Mouse (Mus musculus) thymus, postnatal 0 days (tissue): ENCODE results near the gene Rpl38. TPM values are rescaled to one million over a fixed set of nuclear protein-coding genes. Genes with fewer than 3 reads are reported as not detected.

Experiments used
- DNase-seq: peaks from one replicate; pipeline ENCODE4 v3.0.0-alpha.2; 2015; ENCODE audit warnings: low spot score
- polyA plus RNA-seq: library from polyadenylated mRNA; unstranded; fragments of >200 nt; fragmentation: Nextera tagmentation; extraction: Ambion mirVana; gene quantifications from 2 replicates; pipeline ENCODE4 v1.2.1, GENCODE M21; 2015

Rpl38 gene
- polyA plus RNA-seq, 1 experiment from 2014 or later: 1,685 TPM

GRCm38 (mm10) chr11:114676896-114677530 lies 8.7 kb downstream of the Rpl38 start:
- DNase-seq: no peak

GRCm38 (mm10) chr11:114679582-114679981 lies 11.3 kb downstream of the Rpl38 start:
- no peak for DNase-seq

- DNase-seq: no peak
Observed at GRCm38 (mm10) chr11:114680291-114680690, 12.0 kb downstream of the Rpl38 start.

GRCm38 (mm10) chr11:114681054-114681453 lies 12.7 kb downstream of the Rpl38 start:
- no peak for DNase-seq

GRCm38 (mm10) chr11:114682321-114682900 lies 14.1 kb downstream of the Rpl38 start:
- DNase-seq: no peak

GRCm38 (mm10) chr11:114683029-114683721 lies 14.9 kb downstream of the Rpl38 start:
- DNase-seq: no peak

- DNase-seq: no peak
Observed at GRCm38 (mm10) chr11:114683722-114684621, 15.6 kb downstream of the Rpl38 start.

GRCm38 (mm10) chr11:114684627-114685373 lies 16.5 kb downstream of the Rpl38 start:
- no peak for DNase-seq

- DNase-seq: no peak
Observed at GRCm38 (mm10) chr11:114685526-114686040, 17.3 kb downstream of the Rpl38 start.

DNA sequence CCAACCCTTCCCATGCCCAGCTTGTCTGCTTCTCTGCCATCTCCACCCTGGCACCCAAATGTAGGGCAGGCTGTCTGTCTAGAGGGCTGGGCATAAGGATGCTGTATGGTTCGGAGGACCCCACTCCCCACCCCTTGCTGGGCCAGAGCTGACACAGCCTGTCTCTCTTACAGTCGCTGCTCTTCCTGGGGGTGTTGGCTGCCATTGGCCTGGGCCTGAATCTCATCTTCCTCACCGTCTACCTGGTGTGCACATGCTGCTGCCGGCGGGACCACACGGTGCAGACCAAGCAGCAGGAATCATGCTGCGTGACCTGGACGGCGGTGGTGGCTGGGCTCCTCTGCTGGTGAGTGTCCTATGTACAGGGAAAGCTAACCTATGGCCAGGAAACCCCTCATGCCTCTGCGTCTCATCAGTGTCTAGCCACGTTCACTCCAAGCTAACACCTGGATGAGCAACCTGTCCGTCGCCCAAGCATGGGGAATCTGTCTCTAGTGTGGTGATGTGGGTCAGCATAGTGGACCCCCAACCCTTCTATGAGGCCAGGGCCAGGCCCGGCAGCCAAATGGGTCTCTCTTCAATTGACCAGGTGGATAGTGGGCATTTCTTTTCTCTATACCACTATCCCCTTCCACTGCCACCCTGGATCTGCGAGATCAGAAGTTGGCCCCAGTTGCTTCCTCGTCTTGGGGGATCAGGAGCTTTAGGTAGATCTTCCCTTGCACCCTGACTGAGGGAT lies 18.1 kb downstream of the Rpl38 start:
- DNase-seq: no peak

GRCm38 (mm10) chr11:114687574-114688188 lies 19.4 kb downstream of the Rpl38 start:
- no peak for DNase-seq

DNA sequence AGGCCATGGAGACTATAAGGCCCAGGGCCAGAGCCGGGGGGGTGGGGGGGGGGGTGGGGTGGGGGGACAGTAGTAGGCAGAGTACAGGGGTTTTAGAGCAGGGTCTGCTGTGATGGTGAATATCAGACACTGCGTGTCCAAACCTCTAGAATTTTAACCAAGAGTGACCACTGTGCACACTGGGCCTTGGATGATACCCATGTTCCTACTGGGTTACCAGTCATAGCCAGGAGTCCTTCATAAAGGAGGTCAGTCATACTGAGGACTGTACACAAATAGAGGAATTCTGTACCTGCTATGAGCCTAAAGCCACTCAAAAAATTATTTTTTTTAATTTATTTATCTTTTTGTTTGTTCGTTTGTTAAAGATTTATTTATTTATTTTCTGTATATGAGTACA lies 20.4 kb downstream of the Rpl38 start:
- no peak for DNase-seq

DNA sequence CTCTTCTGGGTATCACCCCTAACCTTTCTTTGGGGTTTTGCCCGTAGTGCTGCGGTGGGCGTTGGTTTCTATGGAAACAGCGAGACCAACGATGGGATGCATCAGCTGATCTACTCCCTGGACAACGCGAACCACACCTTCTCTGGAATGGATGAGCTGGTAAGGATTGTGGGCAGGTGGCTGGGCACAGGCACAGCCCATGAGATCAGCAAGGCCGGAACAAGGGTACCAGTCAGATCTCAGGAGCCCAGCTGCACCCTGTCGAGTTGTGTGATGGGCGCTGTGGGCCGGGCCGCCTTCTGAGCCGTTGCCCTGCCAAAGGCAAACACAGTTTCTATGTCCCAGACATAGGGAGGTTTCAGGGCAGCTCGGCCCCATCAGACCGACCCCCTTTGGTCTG lies 21.9 kb downstream of the Rpl38 start:
- no peak for DNase-seq

DNA sequence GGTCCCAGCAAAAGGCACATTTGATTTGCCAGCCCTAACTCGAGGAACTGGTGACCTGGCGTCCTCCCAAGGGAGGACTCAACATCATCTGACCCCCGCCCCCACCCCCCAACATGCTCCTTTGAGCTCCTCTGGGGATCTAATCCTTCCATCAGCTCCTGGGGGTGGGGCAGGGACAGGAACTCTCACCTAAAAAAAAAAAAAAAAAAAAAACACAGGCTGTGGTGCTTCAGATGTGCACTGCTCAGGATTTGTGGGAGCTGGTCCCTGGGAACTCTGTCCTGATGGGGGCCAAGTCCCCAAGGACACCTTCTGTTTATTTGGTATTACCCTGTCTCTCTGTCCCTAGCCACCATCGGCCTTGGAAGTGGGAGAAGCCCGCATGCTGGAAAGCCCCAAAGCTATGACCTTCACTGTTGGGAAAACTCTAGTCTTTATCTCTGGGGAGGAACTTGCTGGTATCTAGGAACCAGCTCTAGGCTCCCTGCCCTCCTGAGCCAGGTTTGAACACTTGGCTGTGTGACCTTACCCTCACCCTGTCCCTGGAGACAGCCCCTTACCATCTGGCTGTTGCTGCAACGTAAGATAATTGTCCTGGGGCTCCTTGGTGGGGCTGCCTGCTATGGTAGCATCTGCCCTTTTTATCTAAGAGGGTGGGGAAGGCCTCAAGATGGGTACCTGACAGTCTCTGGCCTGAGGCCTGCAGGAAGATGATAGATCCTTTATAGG lies 23.3 kb downstream of the Rpl38 start:
- DNase-seq: no peak

DNA sequence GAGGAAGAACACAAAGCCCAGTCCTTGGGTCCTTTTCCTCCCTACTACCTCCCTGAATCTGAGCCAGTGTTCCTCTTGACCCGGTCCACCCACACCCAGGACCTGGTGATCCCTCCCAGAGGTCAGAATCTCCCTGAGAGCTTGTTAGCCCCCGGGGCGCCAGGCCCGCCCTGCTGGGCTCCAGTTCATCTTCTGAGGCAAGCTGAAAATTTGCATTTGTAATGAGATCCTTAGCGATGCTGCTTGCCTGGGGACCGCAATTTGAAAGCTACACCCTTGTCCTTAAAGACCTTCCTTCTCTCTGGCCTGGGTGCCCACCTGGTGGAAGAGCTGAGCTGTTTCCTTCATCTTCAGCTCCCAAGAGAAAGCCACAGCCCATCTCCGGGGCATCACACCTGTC lies 24.3 kb downstream of the Rpl38 start:
- no peak for DNase-seq

- DNase-seq: no peak
Observed at GRCm38 (mm10) chr11:114693456-114693855, 25.1 kb downstream of the Rpl38 start.

- no peak for DNase-seq
Observed at GRCm38 (mm10) chr11:114694451-114694850, 26.1 kb downstream of the Rpl38 start.

DNA sequence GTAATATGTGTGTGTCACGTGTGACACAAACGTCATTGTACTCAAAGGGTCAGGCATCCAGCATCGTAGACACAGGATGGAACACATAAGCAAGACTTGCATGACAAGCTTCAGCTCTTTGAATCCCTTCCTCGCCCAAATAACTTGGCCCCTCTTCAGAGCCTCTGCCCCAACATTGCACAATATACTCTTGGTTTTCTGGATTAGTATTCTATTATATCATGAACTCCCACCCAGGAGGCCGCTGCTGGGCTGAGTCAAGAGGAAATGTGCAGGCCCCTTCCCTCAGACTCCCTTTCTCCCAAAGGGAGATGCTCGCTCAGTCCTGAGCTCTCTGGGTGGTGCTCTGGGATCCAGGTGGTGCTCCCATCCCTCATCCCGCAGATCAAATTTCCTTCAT lies 30.2 kb downstream of the Rpl38 start:
- no peak for DNase-seq

GRCm38 (mm10) chr11:114699511-114699910 lies 31.2 kb downstream of the Rpl38 start:
- DNase-seq: peak; percentile 60
